Mouse (Mus musculus) 3134 (cell line): ENCODE measurements around the gene Gsto1.
A peak's percentile ranks its signal among the peaks of the same experiment; 100 is the strongest.

Experiments used
- DNase-seq: peaks from one replicate; pipeline ENCODE4 v3.0.0-alpha.2; 2011; ENCODE audit warnings: low spot score; ENCODE audit not compliant: insufficient read length; ENCODE audit errors: extremely low read depth

Gsto1 gene

DNA sequence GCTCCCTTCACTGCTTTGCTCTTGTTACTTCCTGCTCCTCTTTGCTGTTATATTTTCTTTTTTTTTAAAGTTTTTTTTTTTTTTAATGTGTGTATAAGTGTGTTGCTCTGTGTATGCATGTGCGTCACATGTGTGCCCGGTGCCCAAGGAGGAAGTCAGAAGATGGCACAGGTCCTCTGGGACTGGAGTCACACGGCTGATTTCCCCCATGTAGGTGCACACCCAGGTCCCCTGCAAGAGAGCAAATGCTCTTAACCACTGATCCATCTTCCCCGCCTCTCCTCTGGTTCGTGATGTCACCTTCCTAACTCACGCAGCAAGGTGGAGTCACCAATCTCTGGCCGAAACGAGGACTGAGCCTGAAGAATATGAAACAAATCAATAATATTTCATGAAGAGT lies 33.3 kb downstream of the Gsto1 start:
- DNase-seq = no peak

DNA sequence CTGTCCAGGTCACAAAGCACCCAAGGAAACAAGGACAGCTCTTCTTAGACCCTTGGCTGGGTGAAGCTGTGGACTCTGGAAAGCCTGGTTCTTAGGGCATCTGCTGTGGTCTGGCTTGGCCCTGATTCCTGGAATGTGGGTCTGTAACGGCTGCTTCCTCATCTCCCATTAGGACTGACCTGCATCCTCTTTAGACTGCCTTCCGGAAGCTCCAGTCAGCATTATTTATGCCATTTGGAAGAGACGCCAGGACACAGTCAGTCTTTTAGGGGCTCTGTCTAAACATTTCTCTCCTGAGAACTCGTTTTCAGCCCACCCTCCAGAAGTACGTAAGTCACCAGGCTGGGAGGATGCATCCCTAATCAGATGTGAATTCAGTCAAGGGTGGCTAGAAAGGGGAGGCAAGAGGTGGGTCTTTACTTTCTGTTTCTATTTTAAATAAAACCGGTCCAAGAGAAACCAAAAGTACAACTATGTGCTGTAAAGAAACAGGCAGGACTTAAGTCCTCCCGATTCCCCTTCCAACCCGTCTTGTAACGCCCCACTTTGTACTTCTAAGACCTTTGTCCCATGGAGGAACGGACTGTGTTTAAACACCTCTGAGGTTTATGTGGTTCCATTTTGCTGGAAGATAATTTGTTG lies 35.8 kb downstream of the Gsto1 start:
- peak; percentile 85 for DNase-seq

DNA sequence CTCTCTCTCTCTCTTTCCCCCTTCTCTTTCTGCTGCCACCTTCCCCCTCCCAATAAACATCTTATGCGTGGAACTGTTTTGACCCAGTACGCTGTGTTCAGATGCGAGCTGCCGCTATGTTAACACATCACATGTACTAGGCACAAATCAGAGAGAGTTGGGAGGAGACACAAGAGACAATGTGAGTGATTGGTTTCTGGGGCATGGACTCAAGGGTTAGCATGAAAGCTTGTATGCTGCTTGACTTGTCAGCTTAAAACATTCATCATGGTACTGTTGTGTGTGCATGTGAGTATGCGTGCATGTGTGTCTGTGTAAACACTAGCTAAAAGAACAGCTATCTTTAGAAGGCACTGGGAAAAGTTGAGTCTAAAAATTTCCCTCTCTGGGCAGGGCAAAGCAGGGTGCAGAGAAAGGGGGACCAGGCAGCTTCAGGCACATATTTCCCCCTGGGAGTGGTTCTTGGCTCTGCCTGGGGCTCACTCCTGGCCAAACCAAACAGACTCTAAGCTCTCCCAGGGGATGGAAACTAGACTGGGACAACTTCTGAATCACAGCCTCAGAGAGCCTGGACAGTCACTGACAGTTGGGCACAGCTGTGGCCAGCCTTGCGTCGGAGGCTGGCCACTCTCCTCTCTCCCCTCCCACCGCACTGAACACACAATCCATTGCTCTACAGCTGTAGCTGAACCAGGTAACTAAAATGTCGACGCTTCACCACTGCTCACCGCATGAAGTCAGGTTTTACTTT lies 37.0 kb downstream of the Gsto1 start:
- peak; percentile 86 for DNase-seq

DNA sequence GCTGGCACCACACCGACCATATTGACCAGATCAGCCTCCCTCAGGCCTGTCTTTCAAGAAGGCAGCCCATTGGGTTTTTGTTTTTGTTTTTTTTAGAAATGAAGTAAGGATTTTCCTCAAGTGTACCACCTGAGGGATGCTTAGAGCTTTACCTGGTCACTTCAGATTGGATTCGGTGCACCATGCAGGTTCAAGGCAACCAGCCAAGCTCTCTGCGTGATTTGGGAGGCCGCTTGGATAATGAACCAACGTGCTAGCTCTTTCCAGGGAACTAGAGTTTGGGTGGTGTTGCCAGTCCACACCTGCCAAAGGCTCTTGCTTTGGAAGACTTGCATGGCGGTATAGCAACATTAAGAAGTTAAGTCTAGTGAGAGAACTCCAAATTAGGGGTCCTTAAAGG lies 38.3 kb downstream of the Gsto1 start:
- DNase-seq = no peak

DNA sequence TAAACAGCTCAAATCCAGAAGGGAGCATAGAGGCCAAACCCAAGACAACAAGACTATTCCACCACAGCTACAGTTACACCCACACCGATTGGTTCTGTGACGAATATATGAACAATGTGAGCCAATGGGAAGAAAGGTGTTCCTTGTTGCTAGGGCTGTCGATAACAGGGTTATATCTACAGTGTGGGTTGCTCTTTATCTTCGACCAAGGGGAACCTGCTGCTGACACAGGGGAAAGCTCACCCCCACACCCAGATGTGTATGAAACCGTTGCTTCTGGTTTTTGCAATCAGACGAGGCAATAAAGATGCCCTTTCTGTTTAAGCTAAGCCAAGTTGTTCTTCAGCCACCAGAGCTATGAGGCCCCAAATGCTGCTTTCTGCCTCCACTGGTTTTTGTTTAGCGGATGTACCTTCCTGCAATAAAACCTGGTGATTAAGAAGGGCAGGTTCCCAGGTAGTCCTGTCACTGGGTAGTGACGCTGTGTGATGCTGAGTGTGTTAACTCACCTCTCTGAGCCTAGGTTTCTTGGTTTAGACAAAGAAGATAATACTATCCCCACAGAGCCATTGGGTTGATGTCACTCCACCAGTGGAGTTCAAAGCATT lies 43.8 kb downstream of the Gsto1 start:
- DNase-seq = no peak

DNA sequence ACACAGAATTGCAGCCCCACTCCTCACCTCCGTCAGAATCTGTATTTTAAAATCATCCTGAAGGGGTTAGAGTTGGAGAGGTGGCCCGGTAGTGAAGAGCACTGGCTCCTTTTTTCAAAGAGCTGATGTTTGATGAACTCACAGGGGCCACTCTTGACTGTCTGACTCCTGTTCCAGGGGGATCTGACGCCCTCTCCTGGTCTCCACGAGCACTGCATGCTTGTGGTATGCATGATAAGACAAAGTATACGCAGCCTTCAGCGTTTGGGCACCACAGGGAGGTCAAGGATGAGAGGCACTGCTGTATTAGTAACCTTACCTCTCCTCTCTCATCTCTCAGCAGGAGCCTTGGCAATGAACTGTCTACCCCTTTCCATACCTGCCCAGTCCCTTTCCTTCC lies 45.2 kb downstream of the Gsto1 start:
- no peak for DNase-seq

DNA sequence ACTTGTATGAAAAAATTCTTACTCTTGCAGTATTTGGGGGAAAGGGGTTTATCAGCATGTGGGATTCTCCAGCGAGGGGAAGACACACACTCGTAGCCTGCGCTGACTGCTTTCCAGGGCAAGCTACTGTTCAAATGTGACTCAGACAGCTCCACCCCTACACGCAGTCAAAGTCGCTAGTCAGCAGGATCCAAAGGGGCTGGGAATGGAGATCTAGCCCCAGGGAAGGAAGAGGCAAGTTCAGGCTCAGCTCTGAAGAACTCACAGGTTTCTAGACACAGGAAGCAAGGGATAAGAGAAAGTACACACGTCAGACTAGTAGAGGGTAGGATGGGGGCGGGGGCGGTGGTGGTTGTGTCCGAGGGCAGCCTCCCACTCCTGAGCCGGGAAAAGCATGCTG lies 45.8 kb downstream of the Gsto1 start:
- no peak for DNase-seq

DNA sequence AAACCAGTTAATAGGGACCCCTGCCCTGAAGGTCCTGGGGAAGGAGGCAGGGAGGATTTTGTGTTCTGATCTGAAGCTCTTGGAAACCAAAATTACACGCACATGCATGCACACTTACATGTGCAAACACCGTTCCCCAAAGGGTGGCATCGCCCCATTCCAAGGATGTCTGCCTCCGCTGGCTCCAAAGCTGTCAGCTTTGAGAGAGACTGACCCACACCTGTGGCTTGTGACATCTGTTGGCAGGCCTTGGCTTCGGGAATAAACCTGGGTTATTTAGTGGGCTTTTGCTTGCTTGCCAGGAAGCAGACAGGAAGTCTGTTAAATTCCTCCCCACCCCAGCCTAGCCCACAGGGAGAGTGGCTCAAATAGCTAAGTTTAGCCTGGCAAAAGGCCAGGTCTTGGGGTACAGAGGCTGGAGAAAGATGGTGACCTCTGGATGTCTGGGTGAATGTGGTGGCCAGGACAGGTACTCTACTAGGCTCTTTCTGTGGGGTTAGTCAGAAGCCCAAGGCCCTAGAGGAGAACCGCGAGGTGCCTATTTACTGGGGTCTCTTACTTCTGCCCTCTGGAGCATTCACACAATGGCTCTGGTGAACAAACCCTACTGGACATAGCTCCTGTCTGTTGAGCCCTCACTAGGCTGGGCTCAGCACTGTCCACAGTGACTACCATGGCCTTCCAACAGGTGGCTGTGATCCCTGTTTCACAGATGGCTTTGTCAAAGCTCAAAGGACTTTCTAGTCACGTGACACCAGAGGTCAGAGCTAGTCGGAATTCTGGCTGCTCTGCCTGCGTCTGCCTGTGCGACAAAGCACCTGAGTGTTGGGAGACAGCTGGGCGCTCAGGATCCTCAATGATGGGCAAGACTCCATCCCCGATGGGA lies 47.8 kb downstream of the Gsto1 start:
- peak; percentile 64 for DNase-seq

DNA sequence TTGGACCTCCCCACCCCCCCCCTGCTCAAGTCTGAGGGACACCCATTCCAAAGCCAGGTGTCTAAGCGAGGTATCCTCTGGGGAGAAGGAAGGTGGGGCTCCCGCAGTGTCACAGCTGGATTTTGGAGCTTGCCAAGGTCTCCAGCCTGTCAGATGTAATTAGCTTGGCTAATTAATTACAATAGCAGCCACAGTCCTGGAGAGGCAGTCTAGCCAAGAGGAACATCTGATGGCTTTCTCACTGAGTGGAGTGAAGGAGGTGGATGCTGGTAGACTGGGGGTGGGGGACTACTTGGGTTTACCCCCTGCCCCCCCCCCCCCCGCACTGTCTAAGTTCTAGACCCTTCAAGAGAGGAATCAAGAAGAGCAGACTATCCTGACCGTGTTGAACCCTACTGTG lies 48.9 kb downstream of the Gsto1 start:
- DNase-seq = no peak

DNA sequence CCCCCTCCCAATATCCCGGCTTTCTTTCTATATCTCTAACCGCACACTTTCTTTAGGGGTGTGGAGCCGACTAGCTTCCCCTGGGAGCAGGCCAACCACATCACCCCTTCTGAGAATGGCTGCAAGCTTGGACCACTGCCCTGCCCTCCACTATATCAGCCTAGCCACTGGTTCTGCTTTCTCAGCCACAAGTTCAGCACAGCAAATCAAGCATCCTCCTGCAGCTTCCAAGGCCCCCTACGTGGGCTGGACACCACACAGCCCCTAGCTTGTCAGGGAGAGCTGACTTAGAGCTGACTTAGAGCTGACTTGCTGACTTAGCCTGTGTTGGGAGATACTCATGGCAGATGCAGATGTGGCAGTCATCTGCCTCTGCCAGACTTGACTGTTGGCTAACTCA lies 50.3 kb downstream of the Gsto1 start:
- DNase-seq = no peak

DNA sequence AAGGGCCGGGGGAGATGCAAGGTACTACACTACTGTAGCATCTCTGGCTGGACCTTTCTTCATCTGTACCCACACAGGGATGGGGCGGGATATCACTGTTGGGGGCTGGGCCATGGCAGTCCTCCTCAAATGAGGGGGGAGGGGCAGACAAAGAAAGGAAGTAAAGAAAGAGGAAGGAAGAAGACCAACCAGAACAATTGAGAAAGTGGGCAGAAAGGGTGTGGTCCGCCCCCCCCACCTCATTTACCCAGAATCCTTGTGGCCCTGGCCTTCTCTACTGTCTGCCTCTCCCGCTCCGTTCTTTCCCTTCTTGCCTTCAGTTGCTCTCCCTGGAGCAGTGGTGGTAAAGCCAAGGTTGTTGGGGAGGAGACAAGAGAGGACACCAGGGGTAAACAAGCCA lies 50.8 kb downstream of the Gsto1 start:
- DNase-seq = no peak

DNA sequence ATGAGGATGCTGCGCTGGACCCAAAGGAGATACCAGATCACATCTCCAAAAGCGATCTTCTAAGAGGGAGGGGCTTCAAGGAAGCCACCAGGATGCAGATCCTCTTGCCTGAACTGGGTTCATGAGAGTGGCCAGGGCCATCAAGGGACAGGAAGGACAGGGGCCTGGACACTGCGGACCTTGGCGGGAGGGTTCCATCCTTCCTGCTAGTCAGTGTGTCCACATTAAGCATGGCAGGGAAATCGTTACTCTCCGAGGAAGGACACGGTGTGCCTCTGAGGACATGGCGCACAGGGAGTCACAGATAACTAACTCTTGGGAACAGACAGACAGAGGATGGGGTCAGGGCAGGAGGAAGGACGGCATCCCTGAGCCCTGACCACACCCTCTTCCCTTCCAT lies 52.8 kb downstream of the Gsto1 start:
- DNase-seq = no peak

DNA sequence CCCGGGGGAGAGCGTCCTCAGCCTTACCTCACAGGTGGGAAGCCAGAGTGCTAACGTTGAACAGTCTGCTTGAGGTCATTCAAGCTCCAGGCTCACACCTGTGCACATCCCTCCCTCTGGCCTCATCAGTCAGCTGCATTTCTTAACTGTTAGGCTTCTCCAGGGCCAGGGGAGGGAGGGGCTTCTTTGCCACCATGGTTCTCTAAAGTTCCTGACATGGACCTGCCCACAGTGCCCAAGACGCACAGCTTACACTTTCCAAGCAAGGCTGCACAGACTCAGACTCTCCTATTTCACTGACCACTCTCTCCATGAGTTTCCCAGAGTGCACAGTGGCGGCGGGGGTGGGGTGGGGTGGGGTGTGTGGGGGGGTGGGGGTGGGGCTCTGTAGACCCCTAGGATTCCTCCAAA lies 54.2 kb downstream of the Gsto1 start:
- DNase-seq = no peak

DNA sequence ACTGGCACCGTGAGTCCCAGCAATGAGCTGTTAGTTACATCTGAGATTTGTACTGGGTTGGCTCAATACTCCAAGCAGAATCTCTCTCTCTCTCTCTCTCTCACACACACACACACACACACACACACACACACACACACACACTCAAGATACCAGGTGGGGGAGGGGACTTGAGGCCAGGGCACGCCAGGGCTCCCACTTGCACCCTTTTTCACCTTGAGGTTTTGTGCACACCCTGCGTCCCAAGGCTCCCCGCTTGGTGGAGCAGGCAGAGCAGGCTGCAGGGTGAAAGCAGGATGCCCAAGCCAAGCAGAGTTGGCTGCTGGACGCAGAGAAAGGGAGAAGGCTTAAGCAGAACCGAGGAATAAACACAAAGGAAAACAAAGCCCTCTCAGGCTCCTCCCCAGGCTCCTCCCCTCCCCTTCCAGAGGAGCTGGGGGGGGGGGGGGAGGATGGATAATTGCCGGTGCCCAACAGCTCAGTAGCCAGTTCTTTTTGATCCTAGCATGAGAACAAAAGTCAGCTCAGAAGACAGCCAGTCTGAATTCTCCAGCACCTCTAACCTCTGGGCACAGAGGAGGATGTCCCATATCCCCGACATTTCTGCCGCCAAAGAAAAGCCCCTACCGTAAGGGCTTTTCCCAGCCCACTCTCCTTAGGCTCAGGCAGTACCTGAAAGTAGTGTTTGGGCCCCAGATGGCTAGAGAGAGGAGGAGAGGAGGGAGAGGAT lies 54.8 kb downstream of the Gsto1 start:
- no peak for DNase-seq

DNA sequence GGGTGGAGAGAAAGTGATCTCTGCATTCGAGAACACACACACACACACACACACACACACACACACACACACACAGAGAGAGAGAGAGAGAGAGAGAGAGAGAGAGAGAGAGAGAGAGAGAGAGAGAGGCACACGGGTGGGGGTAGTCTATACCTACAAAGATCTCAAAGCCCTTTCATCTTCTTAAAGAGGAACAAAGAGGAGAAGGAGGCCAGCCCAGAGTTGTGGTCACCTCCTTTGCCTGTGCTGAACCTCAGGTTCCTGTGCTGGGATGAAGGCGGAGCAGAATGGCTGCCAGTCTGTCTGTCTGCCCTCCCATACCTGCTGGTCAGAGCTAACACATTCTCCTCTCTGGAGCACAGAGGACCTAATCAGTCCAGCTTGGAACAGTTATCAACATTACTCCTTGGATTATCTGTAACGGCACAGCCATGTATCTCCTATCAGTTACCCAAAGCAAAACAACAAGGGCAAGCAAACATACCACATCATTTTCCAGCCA lies 55.4 kb downstream of the Gsto1 start:
- DNase-seq = no peak

DNA sequence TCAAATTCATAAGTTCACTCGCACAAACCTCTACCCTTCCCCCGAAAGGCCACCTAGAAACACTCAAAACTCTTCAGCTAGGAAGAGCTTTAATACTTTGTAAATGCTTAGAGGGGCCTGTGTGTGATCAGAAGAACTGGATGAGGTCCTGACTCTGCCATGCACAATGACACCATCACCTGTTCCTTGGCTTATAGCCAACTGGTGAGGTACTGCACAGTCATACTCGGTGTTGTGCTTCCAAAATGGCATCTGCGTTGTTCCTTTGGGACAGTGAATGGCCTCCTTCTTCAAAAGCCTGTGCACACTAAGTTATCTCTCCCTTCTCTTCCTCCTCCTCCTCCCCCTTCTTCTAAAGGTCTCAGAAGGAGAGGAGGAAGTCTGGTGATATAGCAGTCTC lies 56.0 kb downstream of the Gsto1 start:
- no peak for DNase-seq

DNA sequence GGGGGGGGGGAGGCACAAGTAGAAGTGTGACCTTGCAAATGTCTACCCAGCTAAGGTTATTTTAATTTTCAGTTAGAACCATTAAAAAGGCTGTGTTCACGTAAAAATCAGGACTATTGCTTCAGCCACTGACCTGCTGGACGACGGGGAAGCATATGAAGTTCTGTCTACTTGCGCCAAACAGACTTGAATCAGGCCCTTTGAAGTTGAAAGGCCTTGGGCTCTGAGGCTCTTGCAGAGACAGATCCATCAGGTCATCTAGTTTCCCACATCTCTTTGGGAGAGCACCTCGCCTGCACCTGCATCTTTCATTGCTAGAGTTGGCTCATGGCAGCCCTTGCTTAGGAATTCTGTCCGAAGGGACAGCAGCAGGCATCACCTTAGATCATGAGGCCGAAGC lies 58.6 kb downstream of the Gsto1 start:
- no peak for DNase-seq

DNA sequence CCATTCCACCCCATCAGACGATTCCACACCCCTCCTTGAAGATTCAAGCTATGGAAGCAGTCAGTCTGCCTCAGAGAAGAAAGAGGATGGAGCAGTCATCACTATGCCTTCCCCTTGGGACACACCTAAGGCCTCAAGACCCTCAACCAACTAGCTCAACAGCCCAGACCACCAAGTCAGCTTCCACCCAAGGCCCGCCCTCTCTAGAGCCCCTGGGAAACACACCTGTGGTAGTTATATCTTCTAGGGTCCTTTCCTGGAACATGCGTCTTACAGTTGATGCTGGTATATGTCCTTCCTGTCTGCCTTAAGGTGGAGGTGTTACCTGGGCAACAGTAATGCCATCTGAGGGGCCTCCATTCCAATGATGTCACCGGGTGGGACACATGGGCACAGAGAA lies 59.4 kb downstream of the Gsto1 start:
- DNase-seq = no peak
